Mouse (Mus musculus): ENCODE data around the gene Krt15. TPM values are rescaled to one million over a fixed set of nuclear protein-coding genes. Genes with fewer than 3 reads are reported as not detected.

The Krt15 gene
- polyA plus RNA-seq, 1 experiment from 2014 or later, result 0.25 TPM

DNA sequence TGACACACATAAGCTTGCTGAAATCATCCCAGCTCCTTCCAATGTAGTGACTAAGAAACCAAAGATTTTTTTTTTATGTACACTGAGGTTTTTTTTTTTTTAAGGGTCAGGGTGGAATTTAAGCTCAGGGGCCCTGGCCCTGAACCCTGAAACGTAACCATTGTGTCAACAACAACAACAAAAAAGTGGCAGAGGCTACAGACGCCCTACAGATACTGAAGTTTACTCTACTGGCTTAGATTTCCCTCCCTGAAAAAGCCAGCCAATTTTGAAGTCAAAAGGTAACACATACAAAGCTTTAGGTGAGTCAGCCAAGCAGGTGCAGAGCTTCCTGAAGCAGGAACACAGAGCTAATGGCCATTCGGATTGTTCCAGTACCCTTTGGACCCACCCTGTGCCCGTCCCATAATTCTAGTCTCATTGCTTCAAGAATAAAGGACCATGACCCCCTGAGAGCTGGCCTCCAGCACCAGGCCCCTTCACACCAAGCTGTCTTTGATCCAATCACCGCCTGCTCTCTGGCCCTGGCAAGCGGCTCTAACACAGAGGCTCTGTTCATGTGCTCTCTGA is 22.3 kb upstream of the Krt15 start:
- no peak for ATAC-seq (replicated peaks; ENCODE audit: low FRiP score)
- H3K9me3 ChIP-seq (ENCODE audit: control insufficient read depth, low read length), result no peaks in the 10 kb centered on the region
- H3K4me1 ChIP-seq (replicated peaks; ENCODE audit: control insufficient read depth, insufficient read depth, low read length), result no peaks in the 10 kb centered on the region
- DNase-seq (ENCODE audit: low spot score), result no peak
- H3K36me3 ChIP-seq (ENCODE audit: control insufficient read depth, insufficient read depth, low read length), result no peaks in the 10 kb centered on the region
- no peak overlapping the region for H3K27ac ChIP-seq (ENCODE audit: low read depth, low read length)
- no peaks in the 10 kb centered on the region for H3K27me3 ChIP-seq (replicated peaks; ENCODE audit: control insufficient read depth, insufficient read depth, low read length)
- H3K4me2 ChIP-seq, result no peak overlapping the region
- 63% methylated on average over 6 of the region's 6 CpGs for WGBS
- H3K4me3 ChIP-seq (ENCODE audit: low read depth, low read length), result no peak overlapping the region
- no peak overlapping the region for H3K9ac ChIP-seq (ENCODE audit: low read depth, low read length)

DNA sequence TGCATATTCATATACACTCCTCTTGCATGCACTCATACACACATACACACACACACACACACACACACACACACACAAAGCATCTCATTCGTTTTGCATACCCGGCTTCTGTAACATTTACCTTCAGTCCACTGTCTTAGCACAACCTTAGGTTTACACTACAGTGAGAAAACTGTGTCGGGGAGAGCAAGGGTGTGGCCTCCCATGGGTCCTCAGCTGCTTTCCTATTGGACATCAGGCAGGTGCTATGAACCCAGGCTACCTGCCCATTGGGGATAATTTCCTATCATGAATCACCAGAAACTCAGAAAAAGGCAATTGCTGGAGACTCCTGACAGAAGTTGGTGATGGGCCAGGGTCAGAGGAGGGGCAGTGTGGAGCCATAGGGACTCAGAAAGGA is 21.6 kb upstream of the Krt15 start:
- no peaks in the 10 kb centered on the region for H3K27me3 ChIP-seq (replicated peaks; ENCODE audit: control insufficient read depth, insufficient read depth, low read length)
- no peaks in the 10 kb centered on the region for H3K4me1 ChIP-seq (replicated peaks; ENCODE audit: control insufficient read depth, insufficient read depth, low read length)
- H3K36me3 ChIP-seq (ENCODE audit: control insufficient read depth, insufficient read depth, low read length), result no peaks in the 10 kb centered on the region
- H3K27ac ChIP-seq (ENCODE audit: low read depth, low read length), result no peak overlapping the region
- DNase-seq (ENCODE audit: low spot score) (no peak), ATAC-seq (replicated peaks; ENCODE audit: low FRiP score) (no peak)
- H3K9ac ChIP-seq (ENCODE audit: low read depth, low read length), result no peak overlapping the region
- H3K4me2 ChIP-seq, result no peak overlapping the region
- WGBS, result 81% methylated on average over 3 of the region's 3 CpGs
- H3K9me3 ChIP-seq (ENCODE audit: control insufficient read depth, low read length), result no peaks in the 10 kb centered on the region
- no peak overlapping the region for H3K4me3 ChIP-seq (ENCODE audit: low read depth, low read length)

DNA sequence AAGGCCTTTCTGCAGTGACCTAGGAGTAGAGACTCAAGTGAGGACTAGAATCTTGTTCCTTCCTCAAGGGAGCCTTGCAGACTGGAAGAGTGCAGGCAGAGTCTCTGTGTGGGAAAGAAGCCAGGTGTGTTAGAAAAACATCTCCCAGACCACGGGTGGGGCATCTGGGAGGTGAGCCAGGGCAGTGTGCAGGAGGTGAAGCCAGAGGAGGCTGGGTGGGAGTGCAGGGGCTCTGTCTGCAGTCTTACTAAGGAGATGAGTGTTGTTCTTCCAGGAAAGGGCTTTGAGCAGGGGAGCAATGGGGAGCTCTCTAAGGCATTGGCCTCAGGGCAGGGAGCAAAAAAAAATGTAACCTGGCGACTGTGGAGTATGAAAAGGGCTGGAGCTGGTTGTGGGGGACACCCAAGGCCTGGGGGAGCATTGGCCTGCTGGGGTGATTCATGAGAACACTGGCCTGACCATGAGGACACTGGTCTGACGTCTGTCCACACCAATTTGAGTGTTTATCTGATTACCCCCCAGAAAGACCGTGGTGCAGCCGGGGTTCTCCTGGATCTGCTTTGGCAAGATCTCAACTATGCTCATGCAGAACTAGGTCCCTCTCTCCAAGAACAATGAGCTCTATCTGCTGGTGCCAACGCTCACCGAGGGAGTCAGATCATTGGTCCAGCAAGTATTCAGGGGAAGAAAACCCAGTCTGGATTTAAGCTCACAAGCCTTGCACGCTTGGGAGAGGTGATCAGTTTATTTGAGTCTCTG is 19.9 kb upstream of the Krt15 start:
- Histone ChIP-seq H3K4me2 (no peak overlapping the region), H3K4me3 (ENCODE audit: low read depth, low read length) (no peak overlapping the region), H3K27me3 (replicated peaks; ENCODE audit: control insufficient read depth, insufficient read depth, low read length) (no peaks in the 10 kb centered on the region), H3K27ac (ENCODE audit: low read depth, low read length) (no peak overlapping the region), H3K9me3 (ENCODE audit: control insufficient read depth, low read length) (no peaks in the 10 kb centered on the region), H3K9ac (ENCODE audit: low read depth, low read length) (no peak overlapping the region), H3K36me3 (ENCODE audit: control insufficient read depth, insufficient read depth, low read length) (no peaks in the 10 kb centered on the region), H3K4me1 (replicated peaks; ENCODE audit: control insufficient read depth, insufficient read depth, low read length) (no peaks in the 10 kb centered on the region)
- no peak for ATAC-seq (replicated peaks; ENCODE audit: low FRiP score)
- 65% methylated on average over 8 of the region's 8 CpGs for WGBS
- DNase-seq (ENCODE audit: low spot score), result no peak

- Histone ChIP-seq H3K4me1 (replicated peaks; ENCODE audit: control insufficient read depth, insufficient read depth, low read length) (no peaks in the 10 kb centered on the region), H3K4me3 (ENCODE audit: low read depth, low read length) (no peak within 1 kb of the TSS), H3K4me2 (no peak within 1 kb of the TSS), H3K9ac (ENCODE audit: low read depth, low read length) (no peak within 1 kb of the TSS), H3K27me3 (replicated peaks; ENCODE audit: control insufficient read depth, insufficient read depth, low read length) (peaks cover 24% of the 10 kb centered on the region), H3K27ac (ENCODE audit: low read depth, low read length) (no peak within 1 kb of the TSS), H3K36me3 (ENCODE audit: control insufficient read depth, insufficient read depth, low read length) (no peaks in the 10 kb centered on the region), H3K9me3 (ENCODE audit: control insufficient read depth, low read length) (no peaks in the 10 kb centered on the region)
- no peak for DNase-seq (ENCODE audit: low spot score)
- ATAC-seq (replicated peaks; ENCODE audit: low FRiP score), result no peak
- WGBS, result 50% methylated on average over 9 of the region's 9 CpGs
Observed at GRCm38 (mm10) chr11:100148615-100149330, 13.0 kb upstream of the Krt15 start, which contains the start of gene Krt19. TSS of gene Krt19 (minus strand) at chr11:100148665.

- Histone ChIP-seq H3K4me1 (replicated peaks; ENCODE audit: control insufficient read depth, insufficient read depth, low read length) (no peaks in the 10 kb centered on the region), H3K4me2 (no peak overlapping the region), H3K36me3 (ENCODE audit: control insufficient read depth, insufficient read depth, low read length) (no peaks in the 10 kb centered on the region), H3K9ac (ENCODE audit: low read depth, low read length) (no peak overlapping the region), H3K9me3 (ENCODE audit: control insufficient read depth, low read length) (no peaks in the 10 kb centered on the region), H3K27ac (ENCODE audit: low read depth, low read length) (no peak overlapping the region), H3K27me3 (replicated peaks; ENCODE audit: control insufficient read depth, insufficient read depth, low read length) (peaks cover 24% of the 10 kb centered on the region), H3K4me3 (ENCODE audit: low read depth, low read length) (no peak overlapping the region)
- ATAC-seq (replicated peaks; ENCODE audit: low FRiP score) (no peak), DNase-seq (ENCODE audit: low spot score) (no peak)
- 41% methylated on average over 5 of the region's 5 CpGs for WGBS
Observed at GRCm38 (mm10) chr11:100147566-100148353, 12.0 kb upstream of the Krt15 start.

DNA sequence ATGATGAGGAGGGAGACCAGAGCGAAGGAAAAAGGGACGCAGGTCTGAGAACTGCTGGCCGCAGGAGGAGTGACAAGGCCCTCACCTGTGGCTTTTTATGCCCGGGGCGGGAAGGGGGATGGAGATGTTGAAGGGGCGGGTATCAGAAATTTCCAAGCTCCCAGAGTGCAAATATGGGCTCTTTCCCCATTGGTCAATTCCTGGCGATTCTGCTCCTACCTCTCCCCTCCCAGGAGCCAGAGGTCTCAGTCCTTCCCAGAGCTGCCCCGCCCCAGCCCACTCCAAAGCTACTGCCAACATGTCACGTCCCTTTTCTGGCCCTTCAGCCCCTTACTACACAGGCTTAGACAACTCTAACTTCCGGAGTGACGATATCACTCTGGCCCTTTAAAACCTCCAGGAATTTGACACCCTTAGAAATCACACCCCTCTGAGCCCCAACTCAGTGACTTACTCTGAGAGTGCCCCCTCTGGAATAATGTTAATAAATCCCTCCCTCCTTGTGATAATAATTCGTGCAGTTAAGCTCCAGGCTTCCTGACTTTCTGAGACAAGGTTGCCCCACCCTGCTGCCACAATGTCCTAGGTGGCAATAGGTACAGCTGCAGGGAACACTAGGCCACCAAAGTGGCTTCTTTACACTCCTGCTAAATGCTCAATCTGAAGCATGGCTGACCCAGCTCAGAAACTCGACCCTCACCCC is 10.3 kb upstream of the Krt15 start:
- no peak for DNase-seq (ENCODE audit: low spot score)

GRCm38 (mm10) chr11:100145104-100145503 is 9.4 kb upstream of the Krt15 start:
- Histone ChIP-seq H3K36me3 (ENCODE audit: control insufficient read depth, insufficient read depth, low read length) (no peaks in the 10 kb centered on the region), H3K9me3 (ENCODE audit: control insufficient read depth, low read length) (no peaks in the 10 kb centered on the region), H3K9ac (ENCODE audit: low read depth, low read length) (no peak overlapping the region), H3K4me3 (ENCODE audit: low read depth, low read length) (peak overlapping the region; percentile 26), H3K4me1 (replicated peaks; ENCODE audit: control insufficient read depth, insufficient read depth, low read length) (no peaks in the 10 kb centered on the region), H3K4me2 (peak overlapping the region; percentile 57), H3K27me3 (replicated peaks; ENCODE audit: control insufficient read depth, insufficient read depth, low read length) (peaks cover 24% of the 10 kb centered on the region), H3K27ac (ENCODE audit: low read depth, low read length) (no peak overlapping the region)
- ATAC-seq (replicated peaks; ENCODE audit: low FRiP score) (0 out of 2 replicates have a peak, but pooled peaks have one; percentile 41), DNase-seq (ENCODE audit: low spot score) (no peak)
- whole genome bisulfite sequencing, result 5% methylated on average over 20 of the region's 20 CpGs

More for the DNA sequence above, 10.3 kb upstream of the Krt15 start:
- Histone ChIP-seq H3K27ac (ENCODE audit: low read depth, low read length) (no peak overlapping the region), H3K36me3 (ENCODE audit: control insufficient read depth, insufficient read depth, low read length) (no peaks in the 10 kb centered on the region), H3K27me3 (replicated peaks; ENCODE audit: control insufficient read depth, insufficient read depth, low read length) (peaks cover 24% of the 10 kb centered on the region), H3K4me2 (peak overlapping the region; percentile 57), H3K9me3 (ENCODE audit: control insufficient read depth, low read length) (no peaks in the 10 kb centered on the region), H3K9ac (ENCODE audit: low read depth, low read length) (no peak overlapping the region), H3K4me3 (ENCODE audit: low read depth, low read length) (peak overlapping the region; percentile 26; the same call in 1 of the 2 replicates), H3K4me1 (replicated peaks; ENCODE audit: control insufficient read depth, insufficient read depth, low read length) (no peaks in the 10 kb centered on the region)
- 4% methylated on average over 13 of the region's 13 CpGs for WGBS
- ATAC-seq (replicated peaks; ENCODE audit: low FRiP score), result no peak

- Histone ChIP-seq H3K27ac (ENCODE audit: low read depth, low read length) (no peak overlapping the region), H3K9me3 (ENCODE audit: control insufficient read depth, low read length) (no peaks in the 10 kb centered on the region), H3K9ac (ENCODE audit: low read depth, low read length) (no peak overlapping the region), H3K4me1 (replicated peaks; ENCODE audit: control insufficient read depth, insufficient read depth, low read length) (no peaks in the 10 kb centered on the region), H3K4me3 (ENCODE audit: low read depth, low read length) (no peak overlapping the region), H3K4me2 (no peak overlapping the region), H3K36me3 (ENCODE audit: control insufficient read depth, insufficient read depth, low read length) (no peaks in the 10 kb centered on the region), H3K27me3 (replicated peaks; ENCODE audit: control insufficient read depth, insufficient read depth, low read length) (peaks cover 19% of the 10 kb centered on the region)
- DNase-seq (ENCODE audit: low spot score), result no peak
- 86% methylated on average over 21 of the region's 21 CpGs for WGBS
- ATAC-seq (replicated peaks; ENCODE audit: low FRiP score), result no peak
Observed at GRCm38 (mm10) chr11:100140966-100141365, 5.2 kb upstream of the Krt15 start.

All from liver, embryonic 11.5 days (tissue).